Mouse (Mus musculus): ENCODE data around the gene Tm6sf1. TPM values are rescaled to one million over a fixed set of nuclear protein-coding genes. Genes with fewer than 3 reads are reported as not detected.

Gene Tm6sf1
- polyA plus RNA-seq, 1 experiment from 2014 or later = 10.4 TPM

DNA sequence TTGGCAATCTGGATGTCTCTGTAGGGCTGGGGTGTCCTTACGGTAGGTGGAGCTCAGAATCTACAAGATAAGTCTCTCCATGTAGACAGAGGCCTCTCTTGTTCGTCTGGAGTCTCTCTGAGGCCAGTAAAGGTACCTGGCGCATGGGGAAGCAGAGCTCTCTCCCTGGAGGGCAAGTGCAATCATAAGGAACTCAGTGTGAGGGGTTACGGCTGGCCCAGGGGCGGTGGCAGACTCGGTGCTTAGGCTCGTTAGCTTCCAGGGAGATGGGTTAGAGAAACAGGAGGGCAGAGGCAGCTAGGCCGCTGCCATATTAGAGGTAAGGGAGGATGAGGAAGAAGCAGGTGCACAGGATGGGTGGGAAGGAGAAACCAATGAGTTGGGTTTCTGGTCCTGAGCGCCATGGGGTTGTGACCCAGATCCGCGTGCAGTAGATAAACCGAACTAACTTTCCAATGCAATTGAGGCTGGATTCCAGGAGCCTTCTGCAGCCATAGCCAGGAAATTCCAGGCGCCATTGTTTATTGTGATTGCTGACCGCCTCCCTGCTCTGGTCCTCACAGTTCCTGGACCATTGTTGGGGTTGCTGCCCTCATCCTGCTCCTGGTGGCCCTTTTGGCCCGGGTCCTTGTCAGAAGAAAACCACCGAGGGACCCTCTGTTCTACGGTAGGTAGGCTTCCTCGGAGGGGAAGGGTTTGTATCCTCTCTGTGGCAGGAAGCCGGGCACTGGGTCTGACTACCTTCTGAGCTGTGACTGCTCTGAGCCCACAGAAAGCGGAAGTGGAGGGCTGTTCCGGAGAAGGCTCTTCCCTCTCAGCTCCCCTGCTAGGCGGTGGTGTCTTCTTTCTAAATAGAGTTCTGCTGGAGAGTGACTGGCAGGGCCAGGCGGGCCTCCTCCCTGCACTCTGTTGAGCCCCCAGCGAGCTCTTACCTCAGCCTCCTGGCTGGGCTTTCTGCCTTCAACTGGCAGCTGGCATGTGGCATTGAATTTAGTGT, 4.1 kb downstream of the Tm6sf1 start:
- no peak overlapping the region for H3K4me2 ChIP-seq (ENCODE audit: low read length)
- 72% methylated on average over 24 of the region's 24 CpGs for WGBS
- H3K9me3 ChIP-seq (replicated peaks; ENCODE audit: low read length) = no peaks in the 10 kb centered on the region
- ATAC-seq (replicated peaks; ENCODE audit: low FRiP score, low read depth) (no peak), DNase-seq (ENCODE audit: low spot score) (no peak)
- 0 out of 2 replicates have a peak overlapping the region, but pooled peaks have one; percentile 6 for H3K27ac ChIP-seq
- no peaks in the 10 kb centered on the region for H3K27me3 ChIP-seq (ENCODE audit: insufficient read depth, low read length)
- no peak for TF ChIP-seq CTCF (IDR thresholded peaks at IDR 0.05; ENCODE audit: low read depth)
- peaks cover 6% of the 10 kb centered on the region; the same call in 1 of the 2 replicates for H3K4me1 ChIP-seq (replicated peaks; ENCODE audit: insufficient read depth, low read length)
- H3K4me3 ChIP-seq (replicated peaks; ENCODE audit: low read depth, low read length) = no peak overlapping the region
- no peak overlapping the region for H3K9ac ChIP-seq (ENCODE audit: low read depth, low read length)
- H3K36me3 ChIP-seq (ENCODE audit: insufficient read depth, low read length) = no peaks in the 10 kb centered on the region

- no peak overlapping the region for H3K4me3 ChIP-seq (replicated peaks; ENCODE audit: low read depth, low read length)
- no peak for DNase-seq (ENCODE audit: low spot score)
- no peaks in the 10 kb centered on the region; the same call in 1 of the 2 replicates for H3K36me3 ChIP-seq (ENCODE audit: insufficient read depth, low read length)
- no peaks in the 10 kb centered on the region for H3K4me1 ChIP-seq (replicated peaks; ENCODE audit: insufficient read depth, low read length)
- no peak overlapping the region for H3K9ac ChIP-seq (ENCODE audit: low read depth, low read length)
- H3K27ac ChIP-seq = no peak overlapping the region
- TF ChIP-seq CTCF (IDR thresholded peaks at IDR 0.05; ENCODE audit: low read depth) = no peak
- WGBS = 93% methylated on average over 6 of the region's 6 CpGs
- H3K27me3 ChIP-seq (ENCODE audit: insufficient read depth, low read length) = no peaks in the 10 kb centered on the region
- ATAC-seq (replicated peaks; ENCODE audit: low FRiP score, low read depth) = no peak
- H3K9me3 ChIP-seq (replicated peaks; ENCODE audit: low read length) = no peaks in the 10 kb centered on the region
- H3K4me2 ChIP-seq (ENCODE audit: low read length) = no peak overlapping the region
These were observed 5.8 kb downstream of the Tm6sf1 start for GRCm38 (mm10) chr7:81864552-81864951.

DNA sequence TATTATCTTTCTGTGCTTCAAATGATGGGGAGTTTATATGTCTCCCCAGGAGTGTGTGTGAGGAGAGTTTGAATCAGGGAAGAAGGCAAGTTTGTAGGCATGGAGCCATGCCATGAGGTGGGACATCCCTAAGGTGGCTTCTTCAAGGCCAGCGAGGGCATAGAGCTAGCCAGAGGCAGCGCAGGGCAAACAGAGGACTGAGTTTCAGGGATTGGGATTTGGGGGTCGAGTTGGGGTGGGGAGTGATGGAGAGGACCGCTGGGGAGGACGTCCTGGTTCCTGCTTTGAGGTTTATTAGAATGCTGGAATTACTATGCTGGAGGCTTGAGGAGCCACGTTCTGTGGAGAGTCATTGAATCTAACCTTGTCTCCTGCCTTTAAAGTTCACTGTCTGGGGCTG, 7.1 kb downstream of the Tm6sf1 start:
- no peak overlapping the region for H3K27ac ChIP-seq
- H3K4me1 ChIP-seq (replicated peaks; ENCODE audit: insufficient read depth, low read length) = no peaks in the 10 kb centered on the region
- no peaks in the 10 kb centered on the region for H3K27me3 ChIP-seq (ENCODE audit: insufficient read depth, low read length)
- no peaks in the 10 kb centered on the region for H3K9me3 ChIP-seq (replicated peaks; ENCODE audit: low read length)
- H3K36me3 ChIP-seq (ENCODE audit: insufficient read depth, low read length) = no peaks in the 10 kb centered on the region; the same call in 1 of the 2 replicates
- no peak overlapping the region for H3K4me3 ChIP-seq (replicated peaks; ENCODE audit: low read depth, low read length)
- no peak for TF ChIP-seq CTCF (IDR thresholded peaks at IDR 0.05; ENCODE audit: low read depth)
- ATAC-seq (replicated peaks; ENCODE audit: low FRiP score, low read depth) (no peak), DNase-seq (ENCODE audit: low spot score) (no peak)
- no peak overlapping the region for H3K9ac ChIP-seq (ENCODE audit: low read depth, low read length)
- no peak overlapping the region for H3K4me2 ChIP-seq (ENCODE audit: low read length)
- 87% methylated on average over 6 of the region's 6 CpGs for WGBS

DNA sequence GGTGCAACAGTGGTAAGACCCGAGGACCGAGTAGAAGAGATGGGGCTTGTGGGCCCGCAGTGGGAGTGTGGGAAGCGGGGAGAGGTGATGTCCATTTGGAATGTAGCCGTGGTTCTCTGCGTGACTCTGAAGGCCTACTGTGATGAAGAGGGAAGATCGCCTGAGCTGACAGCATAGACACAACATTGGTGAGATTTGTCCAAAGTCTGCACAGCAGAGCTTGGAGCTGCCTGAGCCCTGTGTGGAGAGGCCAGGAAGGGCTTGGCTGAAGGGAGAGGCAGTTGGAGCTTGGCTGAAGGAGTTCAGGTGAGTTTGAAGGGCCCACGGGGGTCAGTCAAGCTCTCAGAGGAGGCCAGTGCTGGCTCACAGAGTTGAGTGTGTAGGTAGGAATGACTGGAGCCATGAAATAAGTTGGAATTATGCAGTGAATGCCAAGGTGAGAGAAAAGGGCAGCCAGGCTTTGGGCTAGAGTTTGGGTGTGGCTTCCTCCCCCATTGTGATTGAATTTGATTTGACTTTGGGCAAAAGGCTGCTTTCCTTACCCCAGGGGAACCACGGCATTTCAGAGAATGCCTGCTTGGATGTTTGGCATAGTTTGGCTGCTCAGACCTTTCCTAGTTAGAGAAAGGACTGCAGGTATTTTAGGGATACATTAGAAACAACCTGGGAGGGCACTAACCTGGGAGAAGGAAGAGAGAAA, 8.6 kb downstream of the Tm6sf1 start:
- no peak overlapping the region for H3K4me2 ChIP-seq (ENCODE audit: low read length)
- H3K27me3 ChIP-seq (ENCODE audit: insufficient read depth, low read length) = no peaks in the 10 kb centered on the region
- no peak overlapping the region for H3K27ac ChIP-seq
- no peaks in the 10 kb centered on the region; the same call in 1 of the 2 replicates for H3K36me3 ChIP-seq (ENCODE audit: insufficient read depth, low read length)
- no peaks in the 10 kb centered on the region for H3K9me3 ChIP-seq (replicated peaks; ENCODE audit: low read length)
- WGBS = 87% methylated on average over 9 of the region's 9 CpGs
- H3K9ac ChIP-seq (ENCODE audit: low read depth, low read length) = no peak overlapping the region
- no peaks in the 10 kb centered on the region for H3K4me1 ChIP-seq (replicated peaks; ENCODE audit: insufficient read depth, low read length)
- DNase-seq (ENCODE audit: low spot score) (no peak), ATAC-seq (replicated peaks; ENCODE audit: low FRiP score, low read depth) (no peak)
- no peak for TF ChIP-seq CTCF (IDR thresholded peaks at IDR 0.05; ENCODE audit: low read depth)
- no peak overlapping the region for H3K4me3 ChIP-seq (replicated peaks; ENCODE audit: low read depth, low read length)

GRCm38 (mm10) chr7:81868158-81868557, 9.4 kb downstream of the Tm6sf1 start:
- TF ChIP-seq CTCF (IDR thresholded peaks at IDR 0.05; ENCODE audit: low read depth) = peak; percentile 92
- 36% methylated on average over 6 of the region's 6 CpGs for WGBS
- no peaks in the 10 kb centered on the region; the same call in 1 of the 2 replicates for H3K36me3 ChIP-seq (ENCODE audit: insufficient read depth, low read length)
- H3K27ac ChIP-seq = no peak overlapping the region
- ATAC-seq (replicated peaks; ENCODE audit: low FRiP score, low read depth) (peak; percentile 77; the same call in 1 of the 2 replicates), DNase-seq (ENCODE audit: low spot score) (peak; percentile 85)
- no peak overlapping the region for H3K9ac ChIP-seq (ENCODE audit: low read depth, low read length)
- no peaks in the 10 kb centered on the region for H3K9me3 ChIP-seq (replicated peaks; ENCODE audit: low read length)
- no peaks in the 10 kb centered on the region for H3K27me3 ChIP-seq (ENCODE audit: insufficient read depth, low read length)
- no peaks in the 10 kb centered on the region for H3K4me1 ChIP-seq (replicated peaks; ENCODE audit: insufficient read depth, low read length)
- H3K4me3 ChIP-seq (replicated peaks; ENCODE audit: low read depth, low read length) = no peak overlapping the region
- H3K4me2 ChIP-seq (ENCODE audit: low read length) = no peak overlapping the region

GRCm38 (mm10) chr7:81872493-81873013, 13.8 kb downstream of the Tm6sf1 start:
- Histone ChIP-seq H3K4me1 (replicated peaks; ENCODE audit: insufficient read depth, low read length) (no peaks in the 10 kb centered on the region), H3K36me3 (ENCODE audit: insufficient read depth, low read length) (no peaks in the 10 kb centered on the region; the same call in 1 of the 2 replicates), H3K4me2 (ENCODE audit: low read length) (no peak overlapping the region), H3K27ac (no peak overlapping the region), H3K27me3 (ENCODE audit: insufficient read depth, low read length) (no peaks in the 10 kb centered on the region), H3K9ac (ENCODE audit: low read depth, low read length) (no peak overlapping the region), H3K9me3 (replicated peaks; ENCODE audit: low read length) (no peaks in the 10 kb centered on the region), H3K4me3 (replicated peaks; ENCODE audit: low read depth, low read length) (no peak overlapping the region)
- WGBS = 50% methylated on average over 13 of the region's 13 CpGs
- TF ChIP-seq CTCF (IDR thresholded peaks at IDR 0.05; ENCODE audit: low read depth) = no peak
- DNase-seq (ENCODE audit: low spot score) (no peak), ATAC-seq (replicated peaks; ENCODE audit: low FRiP score, low read depth) (no peak)
